1 mouse cellular context compared by ENCODE assay signal in genomic region chr11:48843202-48843601, GRCm38 (mm10).
A peak's percentile ranks its signal among the peaks of the same experiment; 100 is the strongest.
TF ChIP-seq lines count a peak whose summit lies in the region.

No protein-coding gene starts in this region.

TF ChIP-seq in CH12.LX, 34 proteins besides CTCF, POLR2A, EP300 and RAD21:
- no peak for TF ChIP-seq BHLHE40 (IDR thresholded peaks at IDR 0.05; ENCODE audit: low read depth, low read length)
- TF ChIP-seq IRF4 (IDR thresholded peaks at IDR 0.05; ENCODE audit: low read depth, low read length), result peak; percentile 53; the same call in 1 of the 2 replicates
TF ChIP-seq in CH12.LX: peak in this region for 1.
